Mouse (Mus musculus) thymus, adult 2 months (tissue): ENCODE measurements around the gene Tbxas1. TPM values are rescaled to one million over a fixed set of nuclear protein-coding genes. Genes with fewer than 3 reads are reported as not detected.

Experiments used
- DNase-seq: peaks from one replicate; pipeline ENCODE4 v3.0.0; 2021
- H3K27ac ChIP-seq: fragments of 200-500 bp; 2 replicates; pipeline ENCODE4 v1.5.1; 2012; ENCODE audit warnings: low read length, control low read depth; ENCODE audit not compliant: control insufficient read depth, insufficient read depth
- H3K27me3 ChIP-seq: fragments of 200-500 bp; 2 replicates; pipeline ENCODE4 v1.6.1; 2012; ENCODE audit warnings: mild to moderate bottlenecking, low read length, moderate library complexity, mixed read lengths; ENCODE audit not compliant: control insufficient read depth, insufficient read depth
- H3K36me3 ChIP-seq: fragments of 200-500 bp; 2 replicates; pipeline ENCODE4 v1.6.1; 2012; ENCODE audit warnings: mild to moderate bottlenecking, low read length, moderate library complexity; ENCODE audit not compliant: control insufficient read depth, insufficient read depth
- H3K4me1 ChIP-seq: fragments of 200-500 bp; replicated peaks from 2 replicates; pipeline ENCODE4 v1.6.1; 2012; ENCODE audit warnings: low read length; ENCODE audit not compliant: control insufficient read depth, insufficient read depth
- H3K4me3 ChIP-seq: fragments of 200-500 bp; 2 replicates; pipeline ENCODE4 v1.5.1; 2012; ENCODE audit warnings: mild to moderate bottlenecking, low read length, control low read depth, moderate library complexity; ENCODE audit not compliant: control insufficient read depth, insufficient read depth
- CTCF ChIP-seq: fragments of 200-500 bp; IDR thresholded peaks from 2 replicates; pipeline ENCODE4 v1.5.1; 2012; ENCODE audit warnings: mild to moderate bottlenecking, control low read depth, low read length, moderate library complexity, borderline replicate concordance; ENCODE audit not compliant: control insufficient read depth, poor library complexity, insufficient read depth; ENCODE audit errors: extremely low read depth
- POLR2A ChIP-seq: fragments of 200-500 bp; IDR thresholded peaks from 2 replicates; pipeline ENCODE4 v1.6.1; 2012; ENCODE audit warnings: mild to moderate bottlenecking, low read length, control low read depth, moderate library complexity; ENCODE audit not compliant: control insufficient read depth, poor library complexity, insufficient read depth; ENCODE audit errors: extremely low read depth
- WGBS: fragments of 180-500 bp; shearing (Covaris S2); methylation state at CpG from one replicate; pipeline ENCODE4 v1.1.7; 2018; 5-methylcytosine and 5-hydroxymethylcytosine counted together
- polyA plus RNA-seq: library from polyadenylated mRNA; depleted of rRNA; stranded (reverse); fragments of >200 nt; gene quantifications from 2 replicates; pipeline ENCODE4 v1.2.3, GENCODE M21; 2012

Tbxas1 gene
- polyA plus RNA-seq, 1 experiment = 6.0 TPM

DNA sequence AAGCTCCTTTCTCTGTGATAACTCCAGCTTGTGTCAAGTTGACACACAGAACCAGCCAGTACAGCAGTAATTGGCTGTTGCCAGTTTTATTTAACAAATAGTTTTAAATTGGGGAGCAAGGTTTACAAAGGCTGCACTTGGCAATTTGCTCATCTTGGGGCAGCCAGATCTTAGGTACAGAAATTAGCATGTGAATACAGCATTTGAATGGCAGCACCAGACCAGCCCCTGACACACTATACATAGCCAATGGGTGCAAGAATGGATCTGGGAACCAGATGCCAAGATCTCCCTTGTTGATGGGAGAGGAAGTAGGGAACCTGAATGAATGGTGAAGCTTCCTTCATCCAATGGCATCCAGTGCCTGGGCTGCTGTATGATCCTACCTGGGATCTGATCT, 199.0 kb downstream of the Tbxas1 start:
- TF ChIP-seq CTCF (no peak), POLR2A (no peak)
- DNase-seq = no peak
- no peaks in the 10 kb centered on the region for H3K4me1 ChIP-seq
- no peaks in the 10 kb centered on the region for H3K36me3 ChIP-seq
- no peak overlapping the region for H3K4me3 ChIP-seq
- no peaks in the 10 kb centered on the region for H3K27me3 ChIP-seq
- H3K27ac ChIP-seq = no peak overlapping the region

GRCm38 (mm10) chr6:39076498-39076897, 201.3 kb downstream of the Tbxas1 start:
- no peak for DNase-seq

GRCm38 (mm10) chr6:39104631-39105030, 229.4 kb downstream of the Tbxas1 start:
- no peaks in the 10 kb centered on the region for H3K4me1 ChIP-seq
- DNase-seq = no peak
- WGBS = 95% methylated on average over 4 of the region's 4 CpGs
- H3K27ac ChIP-seq = no peak overlapping the region
- H3K27me3 ChIP-seq = no peaks in the 10 kb centered on the region
- no peaks in the 10 kb centered on the region for H3K36me3 ChIP-seq
- TF ChIP-seq POLR2A = no peak
- TF ChIP-seq CTCF = no peak
- H3K4me3 ChIP-seq = no peak overlapping the region

More at GRCm38 (mm10) chr6:39076498-39076897, 201.3 kb downstream of the Tbxas1 start:
- TF ChIP-seq POLR2A = no peak
- no peak for TF ChIP-seq CTCF
- no peaks in the 10 kb centered on the region for H3K27me3 ChIP-seq
- H3K4me3 ChIP-seq = no peak overlapping the region
- H3K27ac ChIP-seq = no peak overlapping the region
- H3K36me3 ChIP-seq = no peaks in the 10 kb centered on the region
- H3K4me1 ChIP-seq = no peaks in the 10 kb centered on the region

DNA sequence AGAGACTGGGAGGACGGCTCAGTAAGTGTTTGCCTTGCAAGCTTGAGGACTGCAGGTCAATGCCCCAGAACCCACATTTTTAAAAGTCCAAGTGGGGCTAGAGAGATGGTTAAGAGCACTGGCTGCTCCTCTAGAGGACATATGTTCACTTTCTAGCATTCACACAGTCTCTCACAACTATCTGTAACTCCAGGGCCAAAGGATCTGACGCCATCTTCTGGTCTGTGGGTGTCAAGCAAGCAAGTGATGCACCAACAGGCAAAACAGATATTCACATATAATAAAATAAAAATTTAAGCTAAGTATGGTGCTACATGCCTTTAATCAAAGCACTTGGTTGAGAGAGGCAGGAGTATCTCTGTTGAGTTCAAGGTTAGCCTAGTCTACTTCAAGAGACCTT, 231.6 kb downstream of the Tbxas1 start:
- H3K4me1 ChIP-seq = no peaks in the 10 kb centered on the region
- H3K27ac ChIP-seq = no peak overlapping the region
- no peaks in the 10 kb centered on the region for H3K27me3 ChIP-seq
- no peak overlapping the region for H3K4me3 ChIP-seq
- H3K36me3 ChIP-seq = no peaks in the 10 kb centered on the region
- DNase-seq = no peak
- TF ChIP-seq CTCF (no peak), POLR2A (no peak)
- 95% methylated on average over 2 of the region's 2 CpGs for WGBS

DNA sequence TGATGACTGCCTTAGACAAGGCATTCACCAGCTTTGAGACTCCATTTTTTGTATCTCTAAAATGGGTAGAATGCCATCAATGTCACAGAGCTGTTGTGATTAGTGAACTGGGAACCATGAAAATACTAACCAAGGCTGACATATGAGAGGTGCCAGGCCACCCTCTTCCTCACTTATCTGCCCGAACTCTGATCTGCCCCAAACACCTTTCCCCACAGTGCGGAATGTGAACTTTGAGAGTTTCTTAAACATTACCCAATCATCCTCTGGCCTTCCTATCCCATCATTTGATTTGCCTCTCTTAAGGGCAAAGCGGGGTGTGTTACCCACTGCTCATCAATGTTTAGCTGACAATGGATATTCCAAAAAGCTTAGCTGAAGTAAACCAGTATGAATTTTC, 237.5 kb downstream of the Tbxas1 start:
- H3K4me3 ChIP-seq = no peak overlapping the region
- no peak overlapping the region for H3K27ac ChIP-seq
- no peak for DNase-seq
- TF ChIP-seq CTCF (no peak), POLR2A (no peak)
- H3K27me3 ChIP-seq = no peaks in the 10 kb centered on the region
- over 99% methylated on average over 3 of the region's 3 CpGs for WGBS
- H3K36me3 ChIP-seq = no peaks in the 10 kb centered on the region
- H3K4me1 ChIP-seq = peaks cover 6% of the 10 kb centered on the region

GRCm38 (mm10) chr6:39113141-39113540, 237.9 kb downstream of the Tbxas1 start:
- TF ChIP-seq POLR2A (no peak), CTCF (no peak)
- Histone ChIP-seq H3K27me3 (no peaks in the 10 kb centered on the region), H3K27ac (no peak overlapping the region), H3K4me1 (peaks cover 6% of the 10 kb centered on the region), H3K4me3 (no peak overlapping the region), H3K36me3 (no peaks in the 10 kb centered on the region)
- WGBS = 95% methylated on average over 3 of the region's 3 CpGs
- DNase-seq = no peak

- Histone ChIP-seq H3K4me1 (peaks cover 10% of the 10 kb centered on the region), H3K4me3 (no peak overlapping the region), H3K27me3 (no peaks in the 10 kb centered on the region), H3K36me3 (no peaks in the 10 kb centered on the region), H3K27ac (no peak overlapping the region)
- 95% methylated on average over 1 of the region's 1 CpGs for WGBS
- TF ChIP-seq CTCF (no peak), POLR2A (no peak)
- DNase-seq = no peak
Measured at GRCm38 (mm10) chr6:39115438-39115837, 240.2 kb downstream of the Tbxas1 start.
